Mouse (Mus musculus): Measurements from ENCODE around the gene Pctp. TPM values are rescaled to one million over a fixed set of nuclear protein-coding genes. Genes with fewer than 3 reads are reported as not detected.

Pctp gene
- total and polyA plus RNA-seq, 3 experiments = 6.4 to 10.2 TPM; not detected in 1

DNA sequence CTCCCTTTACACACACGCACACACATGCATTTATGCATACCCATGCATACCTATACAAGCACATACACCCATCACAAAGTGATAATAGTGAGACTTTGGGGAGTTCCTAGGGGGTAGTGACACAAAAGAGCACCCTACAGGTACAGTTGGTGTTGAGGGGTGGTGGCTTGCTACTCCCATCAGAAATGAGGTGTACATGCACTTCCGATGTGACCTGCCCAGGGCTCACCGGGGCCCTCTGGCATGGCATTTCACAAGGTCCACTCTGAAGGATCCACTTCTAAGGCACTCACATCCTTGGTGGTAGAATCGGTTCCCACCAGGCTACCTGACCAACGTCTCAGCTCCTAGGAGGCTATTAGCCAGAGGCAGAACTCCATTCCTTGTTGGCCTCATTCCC lies 26.3 kb downstream of the Pctp start:
- H3K36me3 ChIP-seq (ENCODE audit: control insufficient read depth in 1 of 2, insufficient read depth in 2 of 2, low read length in 2 of 2) = peaks cover 0 to 33% of the 10 kb centered on the region in 2 experiments; a peak in 2 of 4 replicates
- H3K4me1 ChIP-seq (ENCODE audit: control insufficient read depth in 1 of 2, insufficient read depth in 2 of 2, low read length in 2 of 2) = peaks cover 20 to 32% of the 10 kb centered on the region in 2 experiments
- peaks cover 0 to 2% of the 10 kb centered on the region in 2 experiments; a peak in 2 of 4 replicates for H3K27me3 ChIP-seq (ENCODE audit: control insufficient read depth in 1 of 2, insufficient read depth in 2 of 2, low read length in 2 of 2)
- no peaks in the 10 kb centered on the region for H3K9me3 ChIP-seq (replicated peaks; ENCODE audit: insufficient read depth, low read length)
- no peak overlapping the region for H3K4me3 ChIP-seq (ENCODE audit: control insufficient read depth in 1 of 2, insufficient read depth in 1 of 2, low read depth in 2 of 2, low read length in 2 of 2)
- TF ChIP-seq TBP (IDR thresholded peaks at IDR 0.05; ENCODE audit: low read depth, low read length) (no peak), SMC3 (IDR thresholded peaks at IDR 0.05; ENCODE audit: low read depth, low read length) (no peak), POLR2AphosphoS2 (IDR thresholded peaks at IDR 0.05; ENCODE audit: low read length) (no peak), MAZ (IDR thresholded peaks at IDR 0.05; ENCODE audit: low read depth, low read length) (no peak)
- DNase-seq (ENCODE audit: low read depth, low spot score) = no peak
- no peak overlapping the region for H3K27ac ChIP-seq (ENCODE audit: control insufficient read depth, low read depth, low read length)
- H3K79me2 ChIP-seq (ENCODE audit: control insufficient read depth, insufficient read depth, low read length, poor library complexity) = no peaks in the 10 kb centered on the region
- no peak overlapping the region for H3K9ac ChIP-seq (ENCODE audit: control insufficient read depth, low read depth, low read length, poor library complexity, severe bottlenecking)

DNA sequence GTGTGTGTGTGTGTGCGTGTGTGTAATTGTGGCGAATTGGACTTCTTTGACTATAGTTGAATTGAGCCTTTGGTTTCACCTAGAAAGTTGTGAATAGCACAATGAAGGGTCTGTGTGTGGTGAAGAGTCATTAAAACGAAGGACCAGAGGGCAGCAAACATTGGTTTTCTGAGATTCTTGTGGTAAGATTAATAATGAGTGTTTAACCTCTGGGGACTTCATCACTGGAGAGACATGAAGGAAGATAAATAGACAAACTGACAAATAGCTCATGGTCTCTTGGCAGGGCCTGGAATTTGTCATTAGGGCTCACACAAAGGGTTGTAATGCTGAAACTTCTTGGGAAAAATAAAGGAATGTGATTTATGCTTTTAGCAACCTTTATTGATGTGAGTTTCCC lies 31.4 kb downstream of the Pctp start:
- DNase-seq (ENCODE audit: low read depth, low spot score) = no peak
- Histone ChIP-seq H3K9ac (ENCODE audit: control insufficient read depth, low read depth, low read length, poor library complexity, severe bottlenecking) (no peak overlapping the region), H3K79me2 (ENCODE audit: control insufficient read depth, insufficient read depth, low read length, poor library complexity) (no peaks in the 10 kb centered on the region), H3K27me3 (ENCODE audit: control insufficient read depth in 1 of 2, insufficient read depth in 2 of 2, low read length in 2 of 2) (peaks cover 0 to 2% of the 10 kb centered on the region in 2 experiments; a peak in 2 of 4 replicates), H3K36me3 (ENCODE audit: control insufficient read depth in 1 of 2, insufficient read depth in 2 of 2, low read length in 2 of 2) (no peaks in the 10 kb centered on the region), H3K27ac (ENCODE audit: control insufficient read depth, low read depth, low read length) (no peak overlapping the region), H3K4me1 (ENCODE audit: control insufficient read depth in 1 of 2, insufficient read depth in 2 of 2, low read length in 2 of 2) (no peaks in the 10 kb centered on the region), H3K9me3 (replicated peaks; ENCODE audit: insufficient read depth, low read length) (no peaks in the 10 kb centered on the region), H3K4me3 (ENCODE audit: control insufficient read depth in 1 of 2, insufficient read depth in 1 of 2, low read depth in 2 of 2, low read length in 2 of 2) (no peak overlapping the region)
- no peak for TF ChIP-seq ZKSCAN1 (IDR thresholded peaks at IDR 0.05; ENCODE audit: low read depth, low read length)
- no peak for TF ChIP-seq TBP (IDR thresholded peaks at IDR 0.05; ENCODE audit: low read depth, low read length)
- no peak for TF ChIP-seq BHLHE40 (IDR thresholded peaks at IDR 0.05; ENCODE audit: borderline replicate concordance, low read depth, low read length)
- no peak for TF ChIP-seq HCFC1 (IDR thresholded peaks at IDR 0.05; ENCODE audit: low read depth, low read length)

DNA sequence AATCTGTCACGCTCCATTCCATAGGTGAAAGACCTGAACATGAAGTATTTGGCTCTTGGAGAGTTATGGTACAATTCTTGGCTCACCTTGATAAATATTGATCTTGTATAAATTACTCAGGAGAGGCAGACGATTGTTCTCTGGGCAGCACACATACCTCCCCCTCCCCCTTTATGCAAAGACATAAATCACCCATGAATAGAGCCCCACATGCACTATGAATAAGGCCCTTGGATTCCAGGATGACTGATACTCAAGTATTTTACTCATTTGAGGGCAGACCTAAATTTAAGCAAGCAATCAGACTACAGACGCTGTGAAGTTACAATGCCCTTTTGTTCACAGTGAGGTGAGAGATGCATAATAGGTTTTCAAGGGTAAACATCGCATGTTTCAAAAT lies 32.0 kb downstream of the Pctp start:
- TF ChIP-seq RAD21 (IDR thresholded peaks at IDR 0.05; ENCODE audit: low read depth, low read length) (no peak), TAL1 (IDR thresholded peaks at IDR 0.05; ENCODE audit: low read length) (no peak), NELFE (IDR thresholded peaks at IDR 0.05; ENCODE audit: low read depth, low read length) (no peak), ZMIZ1 (IDR thresholded peaks at IDR 0.05; ENCODE audit: low read depth, low read length) (no peak), GABPA (IDR thresholded peaks at IDR 0.05; ENCODE audit: low read depth, low read length) (no peak), KAT2A (conservative IDR thresholded peaks at IDR 0.05; ENCODE audit: low read depth, low read length) (no peak), CHD2 (IDR thresholded peaks at IDR 0.05; ENCODE audit: low read length) (no peak), TBP (IDR thresholded peaks at IDR 0.05; ENCODE audit: low read depth, low read length) (no peak), CTCF (IDR thresholded peaks at IDR 0.05 in 2 of 3, conservative IDR thresholded peaks at IDR 0.05 in 1 of 3; ENCODE audit: control insufficient read depth in 1 of 3, insufficient read depth in 1 of 3, low read depth in 2 of 3, low read length in 3 of 3, poor library complexity in 1 of 3, severe bottlenecking in 1 of 3) (no peak), MAFK (IDR thresholded peaks at IDR 0.05; ENCODE audit: borderline replicate concordance, low read depth, low read length) (no peak), MAZ (IDR thresholded peaks at IDR 0.05; ENCODE audit: low read depth, low read length) (no peak), UBTF (IDR thresholded peaks at IDR 0.05; ENCODE audit: borderline replicate concordance, insufficient read depth, low read depth, low read length) (no peak), MYB (IDR thresholded peaks at IDR 0.05; ENCODE audit: low read depth, low read length) (no peak), POLR2AphosphoS5 (IDR thresholded peaks at IDR 0.05; ENCODE audit: borderline replicate concordance, low read depth, low read length) (no peak), ZC3H11A (IDR thresholded peaks at IDR 0.05; ENCODE audit: low read depth, low read length) (no peak), TCF12 (IDR thresholded peaks at IDR 0.05; ENCODE audit: low read depth, low read length) (no peak), MEF2A (IDR thresholded peaks at IDR 0.05; ENCODE audit: extremely low read depth, insufficient replicate concordance, low read depth, low read length, poor library complexity, severe bottlenecking) (no peak), ZNF384 (IDR thresholded peaks at IDR 0.05; ENCODE audit: low read depth, low read length) (no peak)
- no peaks in the 10 kb centered on the region for H3K79me2 ChIP-seq (ENCODE audit: control insufficient read depth, insufficient read depth, low read length, poor library complexity)
- H3K27ac ChIP-seq (ENCODE audit: control insufficient read depth, low read depth, low read length) = no peak overlapping the region
- no peaks in the 10 kb centered on the region for H3K36me3 ChIP-seq (ENCODE audit: control insufficient read depth in 1 of 2, insufficient read depth in 2 of 2, low read length in 2 of 2)
- no peaks in the 10 kb centered on the region for H3K4me1 ChIP-seq (ENCODE audit: control insufficient read depth in 1 of 2, insufficient read depth in 2 of 2, low read length in 2 of 2)
- no peak for DNase-seq (ENCODE audit: low read depth, low spot score)
- H3K9ac ChIP-seq (ENCODE audit: control insufficient read depth, low read depth, low read length, poor library complexity, severe bottlenecking) = no peak overlapping the region
- no peaks in the 10 kb centered on the region for H3K9me3 ChIP-seq (replicated peaks; ENCODE audit: insufficient read depth, low read length)
- H3K4me3 ChIP-seq (ENCODE audit: control insufficient read depth in 1 of 2, insufficient read depth in 1 of 2, low read depth in 2 of 2, low read length in 2 of 2) = no peak overlapping the region
- H3K27me3 ChIP-seq (ENCODE audit: control insufficient read depth in 1 of 2, insufficient read depth in 2 of 2, low read length in 2 of 2) = peaks cover 0 to 2% of the 10 kb centered on the region in 2 experiments; a peak in 2 of 4 replicates
